Mouse (Mus musculus) CH12.LX (cell line): Measurements from ENCODE around the gene Unc13a. TPM values are rescaled to one million over a fixed set of nuclear protein-coding genes. Genes with fewer than 3 reads are reported as not detected.

Experiments
- DNase-seq: peaks from one replicate; pipeline ENCODE4 v3.0.0-alpha.2; 2013; ENCODE audit errors: extremely low read depth
- H3K27ac ChIP-seq: 2 replicates; pipeline ENCODE4 v1.5.1; 2012; ENCODE audit warnings: low read depth, mild to moderate bottlenecking, control low read depth, moderate library complexity; ENCODE audit not compliant: insufficient read depth
- H3K27me3 ChIP-seq: replicated peaks from 2 replicates; pipeline ENCODE3; 2012; ENCODE audit warnings: inconsistent platforms
- H3K36me3 ChIP-seq, 2 experiments: replicated peaks in 1 of 2; 2 replicates each; pipeline versions ENCODE3 to v1.6.1; 2012; ENCODE audit warnings: inconsistent platforms in 1 of 2, low read length in 1 of 2, mild to moderate bottlenecking in 1 of 2, mixed read lengths in 1 of 2, moderate library complexity in 1 of 2; ENCODE audit not compliant: control insufficient read depth in 1 of 2, insufficient read depth in 1 of 2
- H3K4me1 ChIP-seq, 2 experiments: 2 replicates each; pipeline ENCODE4 v1.6.1; 2012; ENCODE audit warnings: inconsistent platforms in 1 of 2, moderate library complexity in 1 of 2; ENCODE audit not compliant: insufficient read depth in 2 of 2, control insufficient read depth in 1 of 2
- H3K4me2 ChIP-seq: 2 replicates; pipeline ENCODE4 v1.6.1; 2012; ENCODE audit warnings: low read depth, mild to moderate bottlenecking, control low read depth; ENCODE audit not compliant: poor library complexity, insufficient read depth, severe bottlenecking
- H3K4me3 ChIP-seq, 3 experiments: fragments of 150-350 bp in 1 of 3; sonication (generic) in 1 of 3; replicated peaks in 1 of 3; 2 replicates each; pipeline versions ENCODE3 to v1.5.1; 2011 to 2012; ENCODE audit warnings: low read depth in 2 of 3, low read length in 2 of 3, mild to moderate bottlenecking in 2 of 3, moderate library complexity in 2 of 3, control low read depth in 1 of 3, improper control_type of control experiment in 1 of 3, inconsistent platforms in 1 of 3, mixed read lengths in 1 of 3; ENCODE audit not compliant: poor library complexity in 1 of 3
- H3K79me2 ChIP-seq: replicated peaks from 2 replicates; pipeline ENCODE4 v1.6.1; 2012; ENCODE audit warnings: mild to moderate bottlenecking, moderate library complexity; ENCODE audit not compliant: control insufficient read depth, poor library complexity, insufficient read depth, severe bottlenecking; ENCODE audit errors: extremely low read depth
- H3K9ac ChIP-seq: 2 replicates; pipeline ENCODE4 v1.6.1; 2012; ENCODE audit warnings: low read depth, mild to moderate bottlenecking, control low read depth, moderate library complexity; ENCODE audit not compliant: insufficient read depth
- H3K9me3 ChIP-seq: replicated peaks from 2 replicates; pipeline ENCODE3; 2012; ENCODE audit warnings: low read length, inconsistent platforms, mixed read lengths
- BHLHE40 ChIP-seq: IDR thresholded peaks from 2 replicates; pipeline ENCODE4 v1.6.1; 2011; ENCODE audit warnings: mild to moderate bottlenecking, low read depth, low read length, improper control_type of control experiment
- CHD1 ChIP-seq: IDR thresholded peaks from 2 replicates; pipeline ENCODE4 v1.6.1; 2012; ENCODE audit warnings: low read depth, low read length, improper control_type of control experiment, inconsistent platforms
- CHD2 ChIP-seq: IDR thresholded peaks from 2 replicates; pipeline ENCODE4 v1.6.1; 2011; ENCODE audit warnings: low read length, improper control_type of control experiment
- CTCF ChIP-seq, 2 experiments: IDR thresholded peaks in 1 of 2; conservative IDR thresholded peaks in 1 of 2; 2 replicates each; pipeline ENCODE4 v1.5.1; 2011 to 2012; ENCODE audit warnings: low read depth in 2 of 2, low read length in 2 of 2, improper control_type of control experiment in 1 of 2, inconsistent platforms in 1 of 2, mild to moderate bottlenecking in 1 of 2, moderate library complexity in 1 of 2
- E2F4 ChIP-seq: IDR thresholded peaks from 2 replicates; pipeline ENCODE4 v1.6.1; 2011; ENCODE audit warnings: low read depth, low read length, improper control_type of control experiment; ENCODE audit not compliant: insufficient replicate concordance
- ELF1 ChIP-seq: IDR thresholded peaks from 2 replicates; pipeline ENCODE4 v1.6.1; 2014; ENCODE audit warnings: low read depth, mild to moderate bottlenecking, inconsistent platforms, low read length, improper control_type of control experiment
- EP300 ChIP-seq: IDR thresholded peaks from 2 replicates; pipeline ENCODE4 v1.6.1; 2011; ENCODE audit warnings: low read length, improper control_type of control experiment
- ETS1 ChIP-seq: conservative IDR thresholded peaks from 2 replicates; pipeline ENCODE4 v1.6.1; 2012; ENCODE audit warnings: low read depth, mild to moderate bottlenecking, inconsistent platforms, low read length, improper control_type of control experiment, moderate library complexity
- GABPA ChIP-seq: IDR thresholded peaks from 2 replicates; pipeline ENCODE4 v1.6.1; 2012; ENCODE audit warnings: low read depth, low read length, improper control_type of control experiment, inconsistent platforms; ENCODE audit not compliant: insufficient replicate concordance
- HCFC1 ChIP-seq: IDR thresholded peaks from 2 replicates; pipeline ENCODE4 v1.6.1; 2012; ENCODE audit warnings: low read depth, mild to moderate bottlenecking, inconsistent platforms, low read length, improper control_type of control experiment
- IRF4 ChIP-seq: IDR thresholded peaks from 2 replicates; pipeline ENCODE4 v1.6.1; 2014; ENCODE audit warnings: low read depth, mild to moderate bottlenecking, inconsistent platforms, low read length, improper control_type of control experiment
- JUN ChIP-seq: IDR thresholded peaks from 2 replicates; pipeline ENCODE4 v1.6.1; 2011; ENCODE audit warnings: low read depth, mild to moderate bottlenecking, low read length, improper control_type of control experiment, moderate library complexity; ENCODE audit not compliant: insufficient read depth
- JUND ChIP-seq: conservative IDR thresholded peaks from 2 replicates; pipeline ENCODE4 v1.6.1; 2011; ENCODE audit warnings: low read depth, low read length, improper control_type of control experiment
- KAT2A ChIP-seq: IDR thresholded peaks from 2 replicates; pipeline ENCODE4 v1.6.1; 2012; ENCODE audit warnings: low read length, improper control_type of control experiment, inconsistent platforms; ENCODE audit not compliant: insufficient replicate concordance
- MAFK ChIP-seq: IDR thresholded peaks from 2 replicates; pipeline ENCODE4 v1.6.1; 2011; ENCODE audit warnings: low read length, improper control_type of control experiment; ENCODE audit not compliant: insufficient replicate concordance
- MAX ChIP-seq: IDR thresholded peaks from 2 replicates; pipeline ENCODE4 v1.6.1; 2011; ENCODE audit warnings: low read length, improper control_type of control experiment
- MAZ ChIP-seq: IDR thresholded peaks from 2 replicates; pipeline ENCODE4 v1.6.1; 2012; ENCODE audit warnings: low read depth, mild to moderate bottlenecking, inconsistent platforms, low read length, improper control_type of control experiment, moderate library complexity
- MEF2A ChIP-seq: IDR thresholded peaks from 2 replicates; pipeline ENCODE4 v1.6.1; 2014; ENCODE audit warnings: low read depth, mild to moderate bottlenecking, inconsistent platforms, low read length, improper control_type of control experiment, borderline replicate concordance
- MXI1 ChIP-seq: IDR thresholded peaks from 2 replicates; pipeline ENCODE4 v1.6.1; 2011; ENCODE audit warnings: mild to moderate bottlenecking, low read depth, low read length, improper control_type of control experiment
- MYC ChIP-seq: IDR thresholded peaks from 2 replicates; pipeline ENCODE4 v1.6.1; 2011; ENCODE audit warnings: low read depth, mild to moderate bottlenecking, improper control_type of control experiment, low read length
- NELFE ChIP-seq: IDR thresholded peaks from 2 replicates; pipeline ENCODE4 v1.6.1; 2011; ENCODE audit warnings: low read depth, low read length, improper control_type of control experiment
- NRF1 ChIP-seq: IDR thresholded peaks from 2 replicates; pipeline ENCODE4 v1.6.1; 2014; ENCODE audit warnings: low read depth, mild to moderate bottlenecking, inconsistent platforms, low read length, improper control_type of control experiment, moderate library complexity
- PAX5 ChIP-seq: IDR thresholded peaks from 2 replicates; pipeline ENCODE4 v1.6.1; 2012; ENCODE audit warnings: low read length, inconsistent platforms, mixed read lengths
- POLR2A ChIP-seq: IDR thresholded peaks from 2 replicates; pipeline ENCODE4 v1.6.1; 2011; ENCODE audit warnings: low read depth, mild to moderate bottlenecking, improper control_type of control experiment, low read length
- POLR2AphosphoS2 ChIP-seq: IDR thresholded peaks from 2 replicates; pipeline ENCODE4 v1.6.1; 2011; ENCODE audit warnings: low read depth, low read length, improper control_type of control experiment
- RAD21 ChIP-seq: IDR thresholded peaks from 2 replicates; pipeline ENCODE4 v1.6.1; 2011; ENCODE audit warnings: low read depth, mild to moderate bottlenecking, low read length, improper control_type of control experiment, moderate library complexity
- RCOR1 ChIP-seq: conservative IDR thresholded peaks from 2 replicates; pipeline ENCODE4 v1.6.1; 2012; ENCODE audit warnings: low read depth, mild to moderate bottlenecking, inconsistent platforms, low read length, improper control_type of control experiment
- SIN3A ChIP-seq: IDR thresholded peaks from 2 replicates; pipeline ENCODE4 v1.6.1; 2012; ENCODE audit warnings: low read length, improper control_type of control experiment, inconsistent platforms
- SMC3 ChIP-seq: IDR thresholded peaks from 2 replicates; pipeline ENCODE4 v1.6.1; 2011; ENCODE audit warnings: low read depth, low read length, improper control_type of control experiment
- TBP ChIP-seq: conservative IDR thresholded peaks from 2 replicates; pipeline ENCODE4 v1.6.1; 2011; ENCODE audit warnings: low read depth, low read length, improper control_type of control experiment
- TCF12 ChIP-seq: IDR thresholded peaks from 2 replicates; pipeline ENCODE4 v1.6.1; 2014; ENCODE audit warnings: low read depth, mild to moderate bottlenecking, inconsistent platforms, low read length, improper control_type of control experiment
- UBTF ChIP-seq: IDR thresholded peaks from 2 replicates; pipeline ENCODE4 v1.6.1; 2012; ENCODE audit warnings: low read depth, mild to moderate bottlenecking, inconsistent platforms, low read length, improper control_type of control experiment, moderate library complexity
- USF1 ChIP-seq: IDR thresholded peaks from 2 replicates; pipeline ENCODE4 v1.6.1; 2014; ENCODE audit warnings: low read depth, mild to moderate bottlenecking, inconsistent platforms, low read length, improper control_type of control experiment
- USF2 ChIP-seq: conservative IDR thresholded peaks from 2 replicates; pipeline ENCODE4 v1.6.1; 2011; ENCODE audit warnings: low read depth, low read length, improper control_type of control experiment
- ZC3H11A ChIP-seq: IDR thresholded peaks from 2 replicates; pipeline ENCODE4 v1.6.1; 2012; ENCODE audit warnings: low read depth, mild to moderate bottlenecking, inconsistent platforms, low read length, improper control_type of control experiment
- ZKSCAN1 ChIP-seq: IDR thresholded peaks from 2 replicates; pipeline ENCODE4 v1.6.1; 2012; ENCODE audit warnings: low read depth, inconsistent platforms, low read length, improper control_type of control experiment, borderline replicate concordance
- ZMIZ1 ChIP-seq: IDR thresholded peaks from 2 replicates; pipeline ENCODE4 v1.6.1; 2012; ENCODE audit warnings: low read depth, mild to moderate bottlenecking, inconsistent platforms, low read length, improper control_type of control experiment
- ZNF384 ChIP-seq: IDR thresholded peaks from 2 replicates; pipeline ENCODE4 v1.6.1; 2012; ENCODE audit warnings: low read depth, low read length, improper control_type of control experiment, inconsistent platforms
- dilution Hi-C: fragments of 300-500 bp; cut with MboI; formaldehyde crosslinking; loops from 2 replicates; pipeline ENCODE4 v1.14.3; 2020; ENCODE audit warnings: low sequenced_read_pairs; ENCODE audit not compliant: extremely low pct_unique_long_range_greater_than_20kb, extremely low pct_ligation_motif_present
- in situ Hi-C: fragments of 300-500 bp; cut with MboI; formaldehyde crosslinking; loops from 3 replicates; pipeline ENCODE4 v1.14.3; 2019; ENCODE audit warnings: low sequenced_read_pairs, low pct_ligation_motif_present, low pct_unique_long_range_greater_than_20kb, mixed read lengths
- polyA plus RNA-seq: library from polyadenylated mRNA; unstranded; fragments of >175 nt; gene quantifications from 2 replicates; pipeline ENCODE4 v1.2.1, GENCODE M21; 2012; ENCODE audit warnings: low read depth; ENCODE audit not compliant: insufficient read length
- total RNA-seq, 2 experiments: library from RNA; depleted of rRNA; stranded (reverse); fragments of 300-350 nt in 1 of 2; fragments of >200 nt in 1 of 2; gene quantifications; 2 replicates each; pipeline ENCODE4 v1.2.3; 2012 to 2014

Unc13a gene
- total and polyA plus RNA-seq, 3 experiments: 0.68 to 2.1 (median 1.0) TPM

DNA sequence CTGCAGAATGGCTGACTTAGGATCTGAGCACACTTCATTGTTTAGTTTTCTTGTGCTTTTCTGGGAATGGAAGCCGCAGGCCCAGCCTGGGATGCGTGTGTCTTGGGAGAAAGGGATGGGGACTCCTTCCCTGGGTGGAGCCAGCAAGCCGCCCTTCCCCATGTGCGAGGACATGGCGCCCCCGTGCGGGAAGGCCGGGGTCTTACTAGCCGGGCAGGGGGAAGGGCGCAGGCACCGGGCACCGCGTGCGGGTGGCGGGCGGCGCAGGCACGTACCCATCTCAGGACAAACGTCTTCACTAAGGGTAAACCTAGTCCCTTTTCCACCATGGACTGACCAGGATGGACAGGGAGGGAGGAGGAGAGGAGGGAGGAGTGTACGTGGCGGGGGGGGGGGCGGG is 38.4 kb downstream of the Unc13a start:
- Histone ChIP-seq H3K4me1 (peaks cover 30 to 82% of the 10 kb centered on the region in 2 experiments), H3K9ac (peak overlapping the region; percentile 17; the same call in 1 of the 2 replicates), H3K4me3 (peak overlapping the region in 2 of 3 experiments; percentile 53 to 58), H3K27me3 (no peaks in the 10 kb centered on the region), H3K9me3 (peaks cover 13% of the 10 kb centered on the region), H3K79me2 (no peaks in the 10 kb centered on the region), H3K27ac (no peak overlapping the region), H3K36me3 (peaks cover 6 to 23% of the 10 kb centered on the region in 2 experiments), H3K4me2 (peak overlapping the region; percentile 88)
- TF ChIP-seq UBTF (no peak), PAX5 (no peak), MAX (peak; percentile 83), USF1 (no peak), MXI1 (peak; percentile 76), USF2 (no peak), E2F4 (no peak), CHD2 (peak; percentile 90), SIN3A (peak; percentile 72; the same call in 1 of the 2 replicates), ZC3H11A (peak; percentile 73), HCFC1 (peak; percentile 32; the same call in 1 of the 2 replicates), MEF2A (peak; percentile 73), RCOR1 (no peak), BHLHE40 (peak; percentile 54), ZKSCAN1 (no peak), ELF1 (peak; percentile 48; the same call in 1 of the 2 replicates), RAD21 (peak; percentile 97), CTCF (conservative IDR thresholded peaks at IDR 0.05 in 1 of 2, IDR thresholded peaks at IDR 0.05 in 1 of 2; ENCODE audit: low read depth in 2 of 2, low read length in 2 of 2) (peak; percentile 8 to 96; a peak in 2 of 4 replicates), KAT2A (no peak), ETS1 (no peak), MAFK (no peak), SMC3 (peak; percentile 94), CHD1 (no peak), POLR2A (no peak), MAZ (peak; percentile 92), NRF1 (peak; percentile 48), MYC (no peak), ZNF384 (no peak), JUN (no peak), EP300 (no peak), POLR2AphosphoS2 (no peak), JUND (no peak), TBP (no peak), GABPA (no peak), ZMIZ1 (no peak), NELFE (peak; percentile 46; the same call in 1 of the 2 replicates), TCF12 (peak; percentile 58), IRF4 (peak; percentile 42; the same call in 1 of the 2 replicates)
- dilution Hi-C loops: no loop called here
- in situ Hi-C loops: loop anchor here (5.0 kb wide), 1 partner anchor 71 kb away; no protein-coding TSS in a partner anchor
- peak; percentile 73 for DNase-seq
